Mouse (Mus musculus) cerebellum, adult 11-12 months (tissue): Measurements from ENCODE around the gene Surf1.
"Not testable (repeated sequence)": the region's sequence is repeated elsewhere in the genome, so short reads cannot be mapped to it uniquely, and the experiment has no call there.

Experiments used
- DNase-seq: peaks from one replicate; pipeline ENCODE4 v3.0.0; 2022

The Surf1 gene

DNA sequence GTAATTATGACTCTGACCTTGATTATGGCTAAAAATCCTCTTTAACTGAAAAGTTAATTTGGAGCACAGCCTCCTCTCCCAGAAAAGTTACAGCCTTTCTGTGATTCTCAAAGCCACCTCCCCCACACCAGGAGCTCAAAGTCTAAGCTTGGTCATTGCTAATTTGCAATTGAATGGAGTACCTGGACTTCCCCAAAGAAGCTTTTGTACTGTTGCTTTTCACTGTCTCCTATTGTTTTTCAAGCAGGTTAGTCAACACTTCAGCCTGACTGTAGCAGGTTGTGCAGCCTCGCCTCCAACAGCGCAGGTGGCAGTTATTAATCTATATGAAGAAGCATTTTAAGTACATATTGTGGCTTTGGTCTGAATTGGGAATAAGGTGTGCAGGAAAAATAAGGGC is 30.8 kb downstream of the Surf1 start:
- not testable (repeated sequence) for DNase-seq

DNA sequence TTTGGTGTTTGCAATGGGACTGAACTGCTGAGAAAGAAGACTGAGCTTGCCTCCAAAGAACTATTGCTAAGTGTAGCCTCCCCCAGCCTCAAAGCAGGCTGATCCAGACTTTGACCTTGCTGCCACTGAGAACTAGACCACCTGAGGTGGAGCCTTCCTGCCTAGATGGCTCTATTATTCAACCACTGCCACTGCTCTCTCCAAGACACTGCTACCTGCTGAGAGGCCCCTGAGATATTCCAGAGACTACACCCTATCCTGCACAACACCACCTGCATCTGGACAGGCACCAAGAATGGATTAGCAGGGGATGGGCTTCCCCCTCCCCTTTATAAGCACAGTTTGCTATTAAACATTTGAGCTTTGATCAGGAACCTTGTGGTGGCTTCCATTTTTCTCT is 37.8 kb downstream of the Surf1 start:
- no peak for DNase-seq

GRCm38 (mm10) chr2:26870666-26871065 is 45.7 kb downstream of the Surf1 start:
- DNase-seq: no peak

- no peak for DNase-seq
Observed at GRCm38 (mm10) chr2:26864879-26865278, 51.5 kb downstream of the Surf1 start, which contains the start of gene Abo. Gene Abo, minus strand, starts transcription at chr2:26864979.
